Mouse (Mus musculus) left cerebral cortex, postnatal 10 days (tissue): ENCODE data around the gene Calcb. TPM values are rescaled to one million over a fixed set of nuclear protein-coding genes. Genes with fewer than 3 reads are reported as not detected.
"Not testable (repeated sequence)": the region's sequence is repeated elsewhere in the genome, so short reads cannot be mapped to it uniquely, and the experiment has no call there.

Experiments used
- DNase-seq, 2 experiments: peaks; one replicate each; pipeline ENCODE4 v3.0.0; 2021 to 2022; ENCODE audit warnings: low spot score in 2 of 2, mixed read lengths in 1 of 2; ENCODE audit errors: extremely low spot score in 1 of 2
- intact Hi-C: fragments of 180-260 bp; cut with DNase I; formaldehyde crosslinking; loops from one replicate; pipeline ENCODE4 v1.15.1; 2025
- total RNA-seq, 2 experiments: library from RNA; stranded (reverse); gene quantifications; 2 replicates each; pipeline ENCODE4 v1.2.3; 2021

Calcb gene
- total RNA-seq: not detected

DNA sequence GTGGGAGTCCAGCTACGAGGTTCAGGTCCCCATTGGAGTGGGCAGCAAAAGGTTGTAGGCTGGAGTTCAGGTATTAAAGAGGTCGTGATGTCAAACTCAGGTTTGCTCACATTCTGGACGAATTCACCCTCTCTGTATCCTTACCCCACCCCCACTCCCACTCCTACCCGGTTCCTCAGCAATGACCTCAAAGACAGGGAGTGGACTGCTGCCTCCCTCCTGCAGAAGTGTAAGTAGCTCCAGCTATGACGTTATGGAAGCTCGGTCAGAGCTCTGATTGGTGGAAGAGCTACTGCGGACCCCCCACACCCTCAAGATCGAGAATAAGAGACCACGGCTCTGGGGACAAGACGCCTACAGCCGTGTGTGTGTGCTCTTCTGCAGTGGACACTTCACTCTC is at the start of gene Calcb:
TSS of gene Calcb (plus strand) at position 344 of the 400 bp plus-strand sequence.
- no peak for DNase-seq
- intact Hi-C loops: no loop called here

DNA sequence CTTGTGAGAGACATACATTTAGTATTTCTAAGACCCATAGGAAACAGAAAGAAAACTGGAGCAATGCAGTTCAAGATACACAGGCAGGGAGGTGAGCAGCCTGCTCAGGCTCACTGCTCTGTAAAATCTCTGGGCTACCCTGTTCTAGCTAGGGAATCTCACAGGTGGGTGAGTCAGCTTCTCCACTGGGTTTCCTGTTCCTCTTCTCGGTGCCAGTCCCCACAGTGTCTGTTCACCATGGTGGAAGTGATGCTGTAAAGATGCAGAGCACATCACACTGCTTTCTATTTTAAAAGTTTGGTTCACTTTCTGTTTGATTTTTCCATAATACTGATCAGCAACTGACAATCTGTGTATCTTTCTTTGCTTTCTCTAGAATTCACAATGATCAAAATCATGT is 47.0 kb upstream of the Calcb start:
- intact Hi-C loops: loop anchor here (10.0 kb wide), 1 partner anchor 87 kb away; no protein-coding TSS in a partner anchor
- no peak for DNase-seq

DNA sequence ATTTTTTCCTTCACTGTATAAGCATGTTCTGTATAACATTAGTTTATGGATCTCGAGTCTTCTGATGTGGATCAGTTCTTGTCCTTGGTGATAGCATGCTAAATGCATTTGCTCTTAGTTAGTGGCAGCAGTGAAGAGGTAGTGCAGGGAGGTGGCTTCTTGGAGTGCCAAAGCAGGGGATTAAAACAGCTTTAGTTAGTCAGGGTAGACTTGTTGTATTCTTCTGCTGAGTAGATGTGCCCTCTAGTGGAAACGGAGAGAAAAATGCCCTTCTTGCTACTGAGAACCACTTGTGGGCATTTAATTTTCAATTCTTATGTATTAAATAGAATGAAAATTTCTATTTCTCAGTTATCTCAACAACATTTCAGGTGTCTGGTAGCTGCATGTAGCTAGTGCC is 45.7 kb upstream of the Calcb start:
- peak in 1 of 2 experiments; percentile 4 for DNase-seq
- intact Hi-C loops: loop anchor here (10.0 kb wide), 1 partner anchor 88 kb away; no protein-coding TSS in a partner anchor

DNA sequence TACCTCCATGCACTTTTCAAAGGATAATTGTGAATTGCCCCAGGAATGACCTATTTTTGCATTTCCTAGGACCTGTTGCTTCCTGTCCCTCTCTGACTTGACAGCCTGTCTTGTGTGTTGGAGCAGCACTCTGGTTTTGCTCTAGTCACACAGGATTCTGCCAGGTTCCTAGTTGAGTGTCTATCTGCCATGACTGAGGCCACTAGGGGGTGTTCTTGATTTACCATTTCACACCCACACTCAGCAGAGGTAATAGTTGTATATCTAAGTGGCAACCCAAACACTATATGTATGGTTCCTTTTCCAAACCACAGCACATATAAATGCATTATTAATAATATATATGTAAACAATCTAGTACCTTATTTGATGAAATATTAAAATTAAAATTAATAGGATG is 26.1 kb upstream of the Calcb start:
- no peak for DNase-seq
- intact Hi-C loops: no loop called here

DNA sequence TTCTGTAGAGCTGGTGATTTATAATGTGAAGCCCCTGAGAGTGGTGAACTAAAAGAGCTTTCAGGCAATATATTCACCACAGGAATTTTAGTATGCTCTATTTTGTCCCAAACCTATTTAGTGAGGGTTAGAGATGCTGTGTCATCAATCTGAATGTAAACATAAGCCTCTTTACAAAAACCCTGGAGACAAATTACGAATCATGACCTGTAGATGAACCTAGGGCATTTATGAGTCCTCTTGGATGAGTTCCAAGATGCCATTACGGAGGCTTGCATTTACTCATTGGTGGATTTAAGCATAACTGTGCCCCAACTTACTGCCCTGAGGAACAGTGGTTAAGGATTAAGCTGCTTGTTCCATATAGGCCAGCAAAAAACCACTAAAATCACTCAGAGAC is 17.6 kb upstream of the Calcb start:
- DNase-seq: no peak
- intact Hi-C loops: no loop called here

DNA sequence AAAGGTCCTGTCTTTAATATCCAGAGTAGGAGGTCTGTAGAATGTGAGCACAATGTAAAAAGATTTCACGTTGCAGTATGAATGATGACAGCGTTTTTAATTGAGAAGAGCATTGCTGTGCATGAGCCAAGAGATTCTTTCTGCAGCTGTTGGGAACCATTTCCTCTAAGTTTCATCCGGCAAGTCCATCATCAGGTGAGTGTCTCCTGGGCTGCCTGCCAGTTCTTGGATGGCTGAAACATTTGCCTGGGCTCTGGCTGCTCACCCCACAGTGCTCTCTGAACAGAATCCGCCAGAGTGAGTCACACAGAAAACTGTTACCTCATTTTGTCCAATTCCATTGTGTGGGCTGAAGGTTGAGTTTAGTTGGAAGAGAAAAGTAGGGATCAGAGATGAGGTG is 11.7 kb upstream of the Calcb start:
- DNase-seq: no peak
- intact Hi-C loops: no loop called here

DNA sequence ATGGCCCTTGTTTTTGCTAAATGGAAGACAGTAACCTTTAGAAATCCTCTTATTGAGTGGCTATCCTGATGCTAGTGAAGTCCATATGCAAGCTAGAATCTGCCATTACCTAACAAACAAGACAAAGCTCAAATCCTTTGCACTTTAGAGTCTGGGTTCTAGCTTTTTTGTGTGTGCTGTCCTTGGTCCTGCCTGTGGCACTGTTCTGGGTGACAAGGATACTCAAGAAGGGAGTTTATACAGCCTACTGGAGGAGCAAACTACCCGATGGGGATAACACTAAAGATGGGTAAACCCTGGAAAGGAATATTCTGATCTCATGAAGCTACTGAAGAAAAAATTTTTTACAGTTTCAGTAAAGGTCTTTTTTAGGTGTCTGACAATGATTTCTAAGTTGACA is 11.0 kb upstream of the Calcb start:
- no peak for DNase-seq
- intact Hi-C loops: no loop called here

DNA sequence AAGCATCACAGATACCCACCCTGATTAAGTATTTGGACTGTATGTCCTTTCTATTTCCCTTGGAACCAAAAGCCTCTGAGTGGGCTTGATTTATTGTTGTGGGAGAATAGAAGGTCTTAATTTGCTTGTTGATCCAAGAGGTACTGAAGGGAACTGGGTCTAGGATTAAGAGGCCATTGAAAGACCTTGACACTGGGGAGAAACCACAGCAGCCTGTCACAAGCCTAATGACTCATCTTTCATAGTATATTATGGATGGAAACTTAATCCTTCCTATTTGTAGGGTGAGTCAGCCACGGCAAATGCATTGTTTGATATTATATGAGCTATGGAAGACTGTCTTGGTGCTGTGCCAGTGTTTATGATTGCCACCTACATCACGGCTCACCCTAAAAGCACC is 8.0 kb upstream of the Calcb start:
- intact Hi-C loops: no loop called here
- DNase-seq: no peak

DNA sequence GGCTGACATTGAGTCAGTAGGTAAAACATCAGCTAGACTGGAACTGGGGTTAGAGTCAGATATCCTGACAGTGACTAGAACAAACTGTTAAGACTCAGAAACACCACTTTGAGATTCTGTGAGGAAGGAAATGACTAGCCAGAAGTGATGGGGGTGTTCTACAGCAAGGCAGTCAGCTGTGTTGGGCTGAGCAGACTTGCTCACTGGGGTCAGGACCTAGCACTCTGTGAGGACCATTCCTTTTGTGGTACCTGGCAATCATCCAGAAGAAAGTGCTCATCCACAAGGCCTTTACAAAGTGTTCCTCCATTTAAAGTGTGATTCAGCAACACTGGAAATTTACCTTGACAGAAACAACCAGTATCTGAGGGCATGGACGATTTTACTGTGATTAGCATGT is 5.9 kb upstream of the Calcb start:
- no peak for DNase-seq
- intact Hi-C loops: no loop called here

DNA sequence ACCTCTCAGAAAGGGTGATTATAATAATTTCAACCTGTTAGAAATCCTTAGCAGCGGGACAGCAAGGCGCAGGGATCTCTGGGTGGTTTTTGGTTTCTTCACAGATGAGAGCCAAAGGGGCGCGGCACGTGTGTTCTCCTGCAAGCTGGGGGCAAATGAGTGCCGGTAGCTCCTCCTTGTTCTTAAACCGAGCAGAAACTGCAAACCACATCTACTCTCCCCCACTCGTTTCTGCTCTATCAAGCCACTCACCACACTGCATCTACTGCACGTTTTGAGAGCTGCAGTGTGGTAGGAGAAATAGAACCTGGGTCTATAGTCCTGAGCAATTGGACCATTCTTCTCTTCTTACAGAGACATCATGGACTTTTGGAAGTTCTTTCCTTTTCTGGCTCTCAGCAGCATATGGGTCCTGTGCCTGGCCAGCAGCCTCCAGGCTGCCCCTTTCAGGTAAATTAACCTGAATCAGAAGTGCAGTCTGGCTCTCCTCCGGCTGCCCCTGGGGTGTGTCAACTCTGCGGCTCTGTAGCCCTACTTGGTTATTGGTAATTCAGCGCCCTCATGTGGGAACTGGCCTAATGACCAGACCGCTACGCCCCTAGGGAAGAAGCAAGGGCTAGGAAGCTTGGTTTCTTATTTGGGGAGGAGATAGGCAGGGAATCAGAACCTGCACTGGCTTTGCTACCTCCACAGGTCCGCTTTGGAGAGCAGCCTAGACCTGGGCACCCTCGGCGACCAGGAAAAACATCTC is 1.1 kb downstream of the Calcb start:
- DNase-seq: no peak
- intact Hi-C loops: no loop called here

DNA sequence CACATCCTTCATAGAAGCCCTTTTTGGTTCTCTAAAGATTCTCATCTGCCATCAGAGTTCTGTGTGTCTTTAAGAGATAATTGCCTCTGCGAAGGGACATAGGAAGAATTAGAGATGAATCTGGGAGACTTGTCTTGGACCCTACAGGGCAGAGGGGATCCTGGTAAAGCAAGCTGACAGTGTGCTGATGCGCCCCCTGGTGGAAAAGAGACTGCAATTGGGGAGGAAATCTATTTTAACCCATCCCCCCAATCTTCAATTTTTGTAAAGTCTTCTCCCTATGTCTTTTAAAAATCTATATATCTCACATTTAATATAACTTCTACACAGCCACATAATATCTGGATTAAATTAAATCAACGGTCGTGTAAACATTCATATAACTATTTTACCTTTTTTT is 11.3 kb downstream of the Calcb start:
- intact Hi-C loops: loop anchor here (5.0 kb wide), 1 partner anchor 88 kb away; no protein-coding TSS in a partner anchor
- not testable (repeated sequence) for DNase-seq

DNA sequence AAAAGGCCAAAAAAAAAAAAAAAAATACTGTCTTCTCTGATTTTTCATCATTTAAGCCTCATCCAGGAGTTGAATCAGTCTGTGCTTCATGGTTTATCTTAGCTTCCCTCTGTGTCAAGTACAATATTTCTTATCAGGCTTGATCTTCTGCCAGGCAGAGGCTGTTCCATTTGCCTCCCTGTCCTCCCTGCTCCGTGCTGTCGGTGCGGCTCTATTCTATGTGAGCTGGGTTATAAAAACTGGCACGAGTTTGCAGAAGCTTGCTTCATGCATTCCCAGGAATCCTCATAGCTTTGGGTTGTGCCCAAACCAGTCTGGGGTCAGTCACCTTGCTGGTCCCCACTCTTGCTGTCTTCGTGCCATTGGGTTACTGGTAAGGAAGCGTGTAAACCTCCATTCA is 12.7 kb downstream of the Calcb start:
- intact Hi-C loops: loop anchor here (5.0 kb wide), 1 partner anchor 86 kb away; no protein-coding TSS in a partner anchor
- no peak for DNase-seq

DNA sequence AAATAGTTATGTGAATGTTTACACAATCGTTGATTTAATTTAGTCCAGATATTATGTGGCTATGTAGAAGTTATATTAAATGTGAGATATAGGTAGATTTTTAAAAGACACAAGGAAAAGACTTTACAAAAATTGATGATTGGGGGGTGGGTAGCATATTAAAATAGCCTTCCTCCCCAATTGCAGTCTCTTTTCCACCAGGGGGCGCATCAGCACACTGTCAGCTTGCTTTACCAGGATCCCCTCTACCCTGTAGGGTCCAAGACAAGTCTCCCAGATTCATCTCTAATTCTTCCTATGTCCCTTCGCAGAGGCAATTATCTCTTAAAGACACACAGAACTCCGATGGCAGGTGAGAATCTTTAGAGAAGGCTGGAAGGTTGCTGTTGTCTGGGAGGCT is 13.3 kb downstream of the Calcb start:
- not testable (repeated sequence) for DNase-seq
- intact Hi-C loops: loop anchor here (5.0 kb wide), 1 partner anchor 86 kb away; no protein-coding TSS in a partner anchor

DNA sequence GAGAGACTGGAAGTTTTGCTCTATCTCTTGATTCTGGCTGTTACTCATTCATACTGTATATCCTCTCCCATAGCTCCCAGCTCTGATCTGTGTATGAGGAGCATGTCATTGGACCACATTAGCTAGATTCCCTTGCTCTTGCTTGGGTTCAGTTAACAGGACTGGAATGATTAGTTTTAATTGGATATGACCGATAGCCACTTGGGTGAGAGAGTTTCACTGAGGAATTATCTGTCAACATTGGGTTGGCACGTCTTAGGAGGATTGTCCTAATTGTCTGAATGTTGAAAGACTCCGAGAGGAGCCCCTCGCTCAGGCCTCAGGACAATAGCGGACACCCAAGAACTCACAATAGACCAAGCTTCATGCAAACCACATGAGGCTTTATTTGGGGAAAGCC is 17.8 kb downstream of the Calcb start:
- no peak for DNase-seq
- intact Hi-C loops: no loop called here

DNA sequence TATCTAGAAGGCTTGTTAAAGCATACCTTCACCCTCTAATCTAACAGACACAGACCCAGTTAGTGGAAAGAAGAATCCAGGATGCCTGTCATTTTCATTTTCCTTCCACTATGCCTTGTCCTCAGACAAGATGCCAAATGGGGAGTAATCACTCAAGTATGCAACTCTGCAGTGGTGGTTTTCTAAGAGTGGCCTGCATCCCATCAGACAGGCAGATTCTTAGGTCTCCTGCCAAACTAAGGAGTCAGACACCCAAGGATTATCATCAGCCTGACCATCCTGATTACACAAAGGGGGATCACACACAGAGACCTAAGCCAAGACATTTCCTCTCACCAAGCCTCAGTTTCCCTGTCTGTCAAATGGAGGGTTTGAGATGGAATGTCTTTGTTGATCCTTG is 19.7 kb downstream of the Calcb start:
- no peak for DNase-seq

DNA sequence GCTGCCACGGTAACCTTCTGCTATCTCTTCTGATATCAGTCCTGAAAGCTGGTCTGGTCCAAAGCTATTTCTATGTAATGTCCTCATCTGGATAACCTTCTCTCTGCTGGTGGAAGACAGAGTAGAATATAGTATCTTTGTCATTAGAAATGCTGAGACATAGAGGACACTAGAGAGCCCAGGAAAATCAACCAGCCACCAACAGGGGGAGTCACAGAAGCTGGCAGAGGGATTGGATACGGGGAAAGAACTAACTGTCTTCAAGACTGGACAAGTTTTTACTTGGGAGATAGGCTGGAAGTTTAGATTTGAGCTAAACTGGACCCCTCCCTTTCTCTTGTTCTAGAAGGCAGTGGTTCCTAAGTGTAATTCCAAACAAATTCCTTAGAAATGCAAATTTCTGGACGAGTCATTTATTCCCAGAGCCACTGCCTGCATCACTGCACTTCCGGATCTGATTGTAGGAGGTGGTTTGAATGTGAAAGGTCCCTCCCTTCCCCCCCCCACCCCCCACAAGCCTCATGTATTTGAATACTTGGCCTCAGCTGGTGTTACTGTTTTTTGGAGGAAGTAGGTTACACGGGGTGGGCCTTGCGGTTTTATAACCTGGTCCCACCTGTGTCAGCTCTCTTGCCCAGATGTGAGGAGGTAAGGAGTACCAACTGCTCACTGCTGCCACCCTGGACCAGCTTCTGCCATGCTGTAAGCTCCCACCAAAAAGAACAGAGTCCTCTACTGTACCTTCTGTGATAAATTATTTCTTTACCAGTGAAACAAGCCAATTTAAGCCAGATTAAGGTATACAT is 22.1 kb downstream of the Calcb start:
- intact Hi-C loops: no loop called here
- no peak for DNase-seq

More for the DNA sequence above, 19.7 kb downstream of the Calcb start:
- intact Hi-C loops: no loop called here

DNA sequence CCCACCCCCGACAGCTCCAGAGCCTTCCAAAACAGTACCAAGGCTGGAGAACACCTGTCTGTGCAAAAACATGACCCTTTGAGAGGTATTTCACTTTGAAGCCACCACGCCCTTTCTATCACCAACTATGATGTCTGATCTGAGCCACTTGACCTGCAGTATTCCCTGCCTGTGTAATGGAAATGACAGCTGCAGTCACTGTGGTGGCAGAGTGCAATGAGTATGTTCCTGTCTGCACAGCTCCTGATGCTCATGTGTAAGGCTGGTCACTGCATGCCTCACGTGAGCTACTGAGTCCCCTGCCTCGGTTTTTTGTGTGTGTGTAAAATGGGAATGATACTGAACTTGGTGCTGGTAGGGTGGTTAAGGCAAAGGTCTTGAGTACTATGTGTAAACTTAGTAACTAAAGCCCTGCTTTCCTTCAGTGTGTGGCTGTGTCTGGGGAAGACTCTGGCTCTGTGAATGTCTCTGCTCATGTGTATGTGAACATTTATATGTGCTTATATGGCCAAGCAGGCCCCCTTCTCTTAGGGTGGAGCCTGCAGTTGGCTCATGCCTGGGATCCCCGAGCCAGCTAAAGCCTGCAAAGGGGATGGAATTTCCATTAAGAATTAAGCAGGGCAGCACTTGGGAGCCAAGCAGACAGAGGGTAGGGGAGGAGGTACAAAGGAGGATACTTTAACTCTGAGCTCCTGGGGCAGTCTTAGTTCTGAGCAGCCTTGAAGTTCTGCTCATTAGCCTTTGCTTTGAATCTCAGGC is 24.8 kb downstream of the Calcb start, which contains the start of gene Insc:
TSS of gene Insc (plus strand) at position 673 of the 759 bp plus-strand sequence.
- intact Hi-C loops: no loop called here
- DNase-seq: no peak

DNA sequence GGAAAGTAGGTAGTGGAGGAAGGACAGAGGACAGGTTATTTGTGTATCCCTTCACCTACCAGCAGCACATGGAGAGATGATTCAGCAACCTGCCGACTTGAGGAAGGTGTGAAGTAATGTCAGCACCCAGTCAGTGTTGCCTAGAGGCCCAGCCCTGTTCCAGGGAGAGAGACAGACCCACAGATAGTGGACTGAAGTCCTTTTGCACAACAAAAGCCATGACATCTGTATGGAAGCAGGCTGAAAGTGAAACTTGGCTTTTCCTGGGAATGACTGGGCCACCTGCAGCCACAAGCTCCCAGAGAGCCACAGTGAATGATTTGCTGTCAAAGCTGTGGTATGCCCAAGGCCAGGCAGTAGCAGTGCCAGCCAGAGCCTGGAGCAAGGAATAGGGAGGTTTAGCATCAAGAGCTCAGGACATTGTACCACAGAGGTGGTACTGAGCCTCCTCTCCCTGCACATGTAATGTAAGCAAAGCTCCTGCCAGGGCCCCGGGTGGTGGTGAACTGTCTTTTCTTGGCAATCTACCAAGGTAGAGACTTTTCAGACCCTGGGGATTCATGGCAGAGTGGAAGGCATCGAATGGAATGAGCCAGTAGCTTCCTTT is 26.3 kb downstream of the Calcb start:
- intact Hi-C loops: no loop called here
- no peak for DNase-seq
